Mouse (Mus musculus): ENCODE results near the gene Eya2. TPM values are rescaled to one million over a fixed set of nuclear protein-coding genes. Genes with fewer than 3 reads are reported as not detected.

Gene Eya2
- total and polyA plus RNA-seq, 2 experiments = 0.28 to 0.78 TPM

GRCm38 (mm10) chr2:165757799-165758198 is 163.0 kb downstream of the Eya2 start:
- no peaks in the 10 kb centered on the region for H3K79me2 ChIP-seq (ENCODE audit: control insufficient read depth, insufficient read depth, low read length)
- no peaks in the 10 kb centered on the region for H3K4me1 ChIP-seq (ENCODE audit: control insufficient read depth, insufficient read depth, low read length)
- H3K27ac ChIP-seq (replicated peaks; ENCODE audit: insufficient read depth, low read depth, low read length) = no peak overlapping the region
- no peak overlapping the region for H3K4me3 ChIP-seq (ENCODE audit: insufficient read depth, low read depth, low read length)
- TF ChIP-seq CTCF (IDR thresholded peaks at IDR 0.05; ENCODE audit: low read depth, low read length) (no peak), POLR2A (IDR thresholded peaks at IDR 0.05; ENCODE audit: extremely low read depth, insufficient read depth, low read length) (no peak)
- no peak overlapping the region for H3K9ac ChIP-seq (ENCODE audit: low read depth, low read length)
- DNase-seq (ENCODE audit: extremely low read depth, low read depth, low spot score) = no peak
- 80% methylated on average over 15 of the region's 15 CpGs for WGBS
- H3K27me3 ChIP-seq (ENCODE audit: control insufficient read depth, insufficient read depth, low read length) = 0 out of 2 replicates have a peak, but pooled peaks cover 2% of the 10 kb centered on the region
- H3K36me3 ChIP-seq (ENCODE audit: control insufficient read depth, insufficient read depth, low read length) = no peaks in the 10 kb centered on the region

GRCm38 (mm10) chr2:165758534-165758933 is 163.7 kb downstream of the Eya2 start:
- H3K27ac ChIP-seq (replicated peaks; ENCODE audit: insufficient read depth, low read depth, low read length) = no peak overlapping the region
- 33% methylated on average over 5 of the region's 5 CpGs for WGBS
- no peak for DNase-seq (ENCODE audit: extremely low read depth, low read depth, low spot score)
- H3K79me2 ChIP-seq (ENCODE audit: control insufficient read depth, insufficient read depth, low read length) = no peaks in the 10 kb centered on the region
- TF ChIP-seq POLR2A (IDR thresholded peaks at IDR 0.05; ENCODE audit: extremely low read depth, insufficient read depth, low read length) = no peak
- no peak for TF ChIP-seq CTCF (IDR thresholded peaks at IDR 0.05; ENCODE audit: low read depth, low read length)
- H3K36me3 ChIP-seq (ENCODE audit: control insufficient read depth, insufficient read depth, low read length) = no peaks in the 10 kb centered on the region
- no peaks in the 10 kb centered on the region for H3K4me1 ChIP-seq (ENCODE audit: control insufficient read depth, insufficient read depth, low read length)
- H3K4me3 ChIP-seq (ENCODE audit: insufficient read depth, low read depth, low read length) = no peak overlapping the region
- H3K27me3 ChIP-seq (ENCODE audit: control insufficient read depth, insufficient read depth, low read length) = 0 out of 2 replicates have a peak, but pooled peaks cover 2% of the 10 kb centered on the region
- H3K9ac ChIP-seq (ENCODE audit: low read depth, low read length) = no peak overlapping the region

- Histone ChIP-seq H3K9ac (ENCODE audit: low read depth, low read length) (no peak overlapping the region), H3K36me3 (ENCODE audit: control insufficient read depth, insufficient read depth, low read length) (no peaks in the 10 kb centered on the region), H3K4me3 (ENCODE audit: insufficient read depth, low read depth, low read length) (no peak overlapping the region), H3K27ac (replicated peaks; ENCODE audit: insufficient read depth, low read depth, low read length) (no peak overlapping the region), H3K79me2 (ENCODE audit: control insufficient read depth, insufficient read depth, low read length) (no peaks in the 10 kb centered on the region), H3K4me1 (ENCODE audit: control insufficient read depth, insufficient read depth, low read length) (no peaks in the 10 kb centered on the region), H3K27me3 (ENCODE audit: control insufficient read depth, insufficient read depth, low read length) (0 out of 2 replicates have a peak, but pooled peaks cover 2% of the 10 kb centered on the region)
- 89% methylated on average over 13 of the region's 13 CpGs for WGBS
- no peak for DNase-seq (ENCODE audit: extremely low read depth, low read depth, low spot score)
- TF ChIP-seq CTCF (IDR thresholded peaks at IDR 0.05; ENCODE audit: low read depth, low read length) (no peak), POLR2A (IDR thresholded peaks at IDR 0.05; ENCODE audit: extremely low read depth, insufficient read depth, low read length) (no peak)
Measured at GRCm38 (mm10) chr2:165759421-165759985, 164.7 kb downstream of the Eya2 start.

DNA sequence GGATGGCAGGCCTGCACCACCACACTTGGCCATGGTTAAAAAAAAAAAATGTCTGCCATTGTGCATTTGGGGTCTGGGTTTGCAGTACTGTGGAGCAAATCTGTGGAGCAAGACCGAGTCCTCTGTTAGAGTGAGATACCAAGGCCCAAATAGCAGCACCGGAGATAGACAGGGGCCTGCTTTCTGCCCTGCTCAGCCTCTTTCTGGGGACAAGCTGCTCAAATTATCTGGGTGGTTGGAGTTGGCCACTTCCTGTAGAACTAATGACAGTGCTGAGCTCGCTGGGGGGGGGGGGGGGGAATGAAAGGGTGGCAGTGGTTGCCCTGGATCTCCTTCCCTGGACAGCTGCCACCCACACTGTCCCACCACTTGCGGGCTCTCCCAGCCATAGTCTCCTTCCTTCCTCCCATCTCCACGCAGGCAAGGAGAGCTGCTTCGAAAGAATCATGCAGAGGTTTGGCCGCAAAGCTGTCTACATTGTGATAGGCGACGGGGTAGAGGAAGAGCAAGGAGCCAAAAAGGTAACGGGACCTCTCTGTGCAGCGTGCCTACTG is 174.1 kb downstream of the Eya2 start:
- Histone ChIP-seq H3K27me3 (ENCODE audit: control insufficient read depth, insufficient read depth, low read length) (no peaks in the 10 kb centered on the region), H3K79me2 (ENCODE audit: control insufficient read depth, insufficient read depth, low read length) (no peaks in the 10 kb centered on the region), H3K36me3 (ENCODE audit: control insufficient read depth, insufficient read depth, low read length) (no peaks in the 10 kb centered on the region), H3K9ac (ENCODE audit: low read depth, low read length) (no peak overlapping the region), H3K4me1 (ENCODE audit: control insufficient read depth, insufficient read depth, low read length) (no peaks in the 10 kb centered on the region), H3K4me3 (ENCODE audit: insufficient read depth, low read depth, low read length) (no peak overlapping the region), H3K27ac (replicated peaks; ENCODE audit: insufficient read depth, low read depth, low read length) (no peak overlapping the region)
- no peak for DNase-seq (ENCODE audit: extremely low read depth, low read depth, low spot score)
- no peak for TF ChIP-seq CTCF (IDR thresholded peaks at IDR 0.05; ENCODE audit: low read depth, low read length)
- no peak for TF ChIP-seq POLR2A (IDR thresholded peaks at IDR 0.05; ENCODE audit: extremely low read depth, insufficient read depth, low read length)
- WGBS = 78% methylated on average over 11 of the region's 11 CpGs

- Histone ChIP-seq H3K4me3 (ENCODE audit: insufficient read depth, low read depth, low read length) (no peak overlapping the region), H3K9ac (ENCODE audit: low read depth, low read length) (no peak overlapping the region), H3K79me2 (ENCODE audit: control insufficient read depth, insufficient read depth, low read length) (no peaks in the 10 kb centered on the region), H3K4me1 (ENCODE audit: control insufficient read depth, insufficient read depth, low read length) (no peaks in the 10 kb centered on the region), H3K27ac (replicated peaks; ENCODE audit: insufficient read depth, low read depth, low read length) (no peak overlapping the region), H3K36me3 (ENCODE audit: control insufficient read depth, insufficient read depth, low read length) (no peaks in the 10 kb centered on the region), H3K27me3 (ENCODE audit: control insufficient read depth, insufficient read depth, low read length) (no peaks in the 10 kb centered on the region)
- no peak for TF ChIP-seq CTCF (IDR thresholded peaks at IDR 0.05; ENCODE audit: low read depth, low read length)
- no peak for TF ChIP-seq POLR2A (IDR thresholded peaks at IDR 0.05; ENCODE audit: extremely low read depth, insufficient read depth, low read length)
- whole genome bisulfite sequencing = 69% methylated on average over 10 of the region's 10 CpGs
- no peak for DNase-seq (ENCODE audit: extremely low read depth, low read depth, low spot score)
Measured at GRCm38 (mm10) chr2:165769375-165769948, 174.6 kb downstream of the Eya2 start.

DNA sequence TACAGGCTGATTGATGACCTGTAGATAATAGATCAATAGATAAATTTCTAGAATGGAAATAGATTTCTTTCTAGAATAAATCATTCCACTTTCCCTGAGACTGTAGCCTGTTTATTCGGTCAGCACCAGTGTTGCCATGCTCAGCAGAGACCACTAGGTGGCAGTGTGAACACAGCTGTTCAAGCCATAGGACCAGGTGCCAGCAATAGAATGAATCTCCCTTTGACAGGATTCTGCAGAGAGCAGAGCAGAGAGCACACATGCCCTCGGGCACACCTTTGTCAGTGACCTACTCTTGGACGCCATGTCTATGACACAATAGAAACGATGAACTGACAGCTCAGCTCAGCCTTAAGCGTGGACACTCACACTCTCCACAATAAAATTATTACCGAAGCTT is 184.1 kb downstream of the Eya2 start:
- Histone ChIP-seq H3K27ac (replicated peaks; ENCODE audit: insufficient read depth, low read depth, low read length) (no peak overlapping the region), H3K79me2 (ENCODE audit: control insufficient read depth, insufficient read depth, low read length) (no peaks in the 10 kb centered on the region), H3K36me3 (ENCODE audit: control insufficient read depth, insufficient read depth, low read length) (no peaks in the 10 kb centered on the region), H3K4me3 (ENCODE audit: insufficient read depth, low read depth, low read length) (no peak overlapping the region), H3K9ac (ENCODE audit: low read depth, low read length) (no peak overlapping the region), H3K4me1 (ENCODE audit: control insufficient read depth, insufficient read depth, low read length) (no peaks in the 10 kb centered on the region), H3K27me3 (ENCODE audit: control insufficient read depth, insufficient read depth, low read length) (no peaks in the 10 kb centered on the region)
- DNase-seq (ENCODE audit: extremely low read depth, low read depth, low spot score) = peak; percentile 57
- 24% methylated on average over 6 of the region's 6 CpGs for WGBS
- TF ChIP-seq POLR2A (IDR thresholded peaks at IDR 0.05; ENCODE audit: extremely low read depth, insufficient read depth, low read length) (no peak), CTCF (IDR thresholded peaks at IDR 0.05; ENCODE audit: low read depth, low read length) (peak; percentile 86)

All from liver, adult 2 months (tissue).